Comparison of ENCODE assay signal across 29 mouse cellular contexts in genomic region chr12:105852798-105853197, GRCm38 (mm10).
DNase-seq lines count a peak whose midpoint lies in the region; ATAC-seq and TF ChIP-seq lines count a peak whose summit lies in the region.
"Had no signal": no experiment of that assay in that cellular context is flagged by ENCODE, and none has a peak within 500 bp of the region (broad histone marks: within the 10 kb centered on the region; RNA-seq: fewer than 3 reads in every experiment).

No protein-coding gene starts in this region.

- TF ChIP-seq CTCF in hindbrain, postnatal 0 days (IDR thresholded peaks at IDR 0.05; ENCODE audit: low read depth) = no peak

- H3K4me1 ChIP-seq in forebrain, embryonic 10.5 days = peaks cover 45% of the 10 kb centered on the region
- peaks cover 30% of the 10 kb centered on the region for H3K4me1 ChIP-seq in forebrain, embryonic 16.5 days (replicated peaks; ENCODE audit: control insufficient read depth, insufficient read depth, low read length)
- H3K4me1 ChIP-seq in hindbrain, embryonic 12.5 days = peaks cover 39% of the 10 kb centered on the region
- H3K4me1 ChIP-seq in hindbrain, postnatal 0 days (ENCODE audit: insufficient read depth, low read length) = no peaks in the 10 kb centered on the region
- 0 out of 2 replicates have a peak, but pooled peaks cover 2% of the 10 kb centered on the region for H3K4me1 ChIP-seq in neural tube, embryonic 11.5 days (ENCODE audit: control insufficient read depth, insufficient read depth, low read length)
- H3K4me1 ChIP-seq: liver, embryonic 15.5 days had no signal

- H3K4me3 ChIP-seq in forebrain, embryonic 10.5 days = no peak overlapping the region
- H3K4me3 ChIP-seq in forebrain, embryonic 16.5 days (replicated peaks; ENCODE audit: low read length) = no peak overlapping the region
- H3K4me3 ChIP-seq in hindbrain, embryonic 12.5 days = no peak overlapping the region
- H3K4me3 ChIP-seq in hindbrain, postnatal 0 days (ENCODE audit: low read length) = no peak overlapping the region
- H3K4me3 ChIP-seq in neural tube, embryonic 11.5 days (ENCODE audit: low read depth, low read length) = no peak overlapping the region
- H3K4me3 ChIP-seq: gastrocnemius, adult 2 months; heart, adult 2 months; heart, embryonic 13.5 days; limb, embryonic 12.5 days; liver, embryonic 15.5 days; myocyte had no signal

- H3K4me2 ChIP-seq in forebrain, embryonic 16.5 days (ENCODE audit: low read length) = no peak overlapping the region
- H3K4me2 ChIP-seq in hindbrain, embryonic 12.5 days (replicated peaks) = no peak overlapping the region
- H3K4me2 ChIP-seq in hindbrain, postnatal 0 days (ENCODE audit: low read depth, low read length) = no peak overlapping the region
- H3K4me2 ChIP-seq in neural tube, embryonic 11.5 days (ENCODE audit: low read depth) = no peak overlapping the region
- H3K4me2 ChIP-seq: heart, embryonic 13.5 days; limb, embryonic 12.5 days; liver, embryonic 15.5 days; lung, embryonic 14.5 days had no signal

- H3K36me3 ChIP-seq in forebrain, embryonic 10.5 days (replicated peaks) = no peaks in the 10 kb centered on the region
- H3K36me3 ChIP-seq in forebrain, embryonic 16.5 days (ENCODE audit: control insufficient read depth, insufficient read depth) = no peaks in the 10 kb centered on the region
- no peaks in the 10 kb centered on the region for H3K36me3 ChIP-seq in hindbrain, embryonic 12.5 days
- no peaks in the 10 kb centered on the region for H3K36me3 ChIP-seq in hindbrain, postnatal 0 days (ENCODE audit: insufficient read depth, low read length)
- no peaks in the 10 kb centered on the region for H3K36me3 ChIP-seq in neural tube, embryonic 11.5 days (ENCODE audit: control insufficient read depth, insufficient read depth, low read length)
- H3K36me3 ChIP-seq: heart, embryonic 13.5 days; limb, embryonic 12.5 days; liver, embryonic 15.5 days had no signal

- H3K9ac ChIP-seq in forebrain, embryonic 16.5 days (replicated peaks; ENCODE audit: low read depth, low read length) = no peak overlapping the region
- no peak overlapping the region for H3K9ac ChIP-seq in hindbrain, embryonic 12.5 days
- no peak overlapping the region for H3K9ac ChIP-seq in hindbrain, postnatal 0 days (replicated peaks; ENCODE audit: low read length)
- no peak overlapping the region for H3K9ac ChIP-seq in neural tube, embryonic 11.5 days (ENCODE audit: low read length)
- H3K9ac ChIP-seq: heart, embryonic 13.5 days; limb, embryonic 12.5 days; liver, embryonic 15.5 days; lung, embryonic 14.5 days had no signal

- no peaks in the 10 kb centered on the region for H3K27me3 ChIP-seq in forebrain, embryonic 10.5 days (ENCODE audit: poor library complexity, severe bottlenecking)
- no peaks in the 10 kb centered on the region for H3K27me3 ChIP-seq in forebrain, embryonic 16.5 days (replicated peaks; ENCODE audit: control insufficient read depth, insufficient read depth, low read length)
- no peaks in the 10 kb centered on the region for H3K27me3 ChIP-seq in hindbrain, embryonic 12.5 days
- H3K27me3 ChIP-seq in hindbrain, postnatal 0 days (ENCODE audit: insufficient read depth, low read length) = no peaks in the 10 kb centered on the region
- H3K27me3 ChIP-seq in neural tube, embryonic 11.5 days (ENCODE audit: control insufficient read depth, insufficient read depth, low read length) = no peaks in the 10 kb centered on the region
- H3K27me3 ChIP-seq: heart, embryonic 13.5 days; limb, embryonic 12.5 days; liver, embryonic 15.5 days had no signal

- no peaks in the 10 kb centered on the region for H3K9me3 ChIP-seq in forebrain, embryonic 10.5 days
- H3K9me3 ChIP-seq in forebrain, embryonic 16.5 days (ENCODE audit: control insufficient read depth, low read length) = no peaks in the 10 kb centered on the region
- H3K9me3 ChIP-seq in hindbrain, embryonic 12.5 days (replicated peaks) = no peaks in the 10 kb centered on the region
- H3K9me3 ChIP-seq in hindbrain, postnatal 0 days (ENCODE audit: low read length) = no peaks in the 10 kb centered on the region
- H3K9me3 ChIP-seq in neural tube, embryonic 11.5 days (ENCODE audit: control insufficient read depth, low read length) = no peaks in the 10 kb centered on the region
- H3K9me3 ChIP-seq: G1E; heart, embryonic 13.5 days; limb, embryonic 12.5 days; liver, embryonic 15.5 days had no signal

- WGBS in forebrain, embryonic 10.5 days = 56% methylated on average over 7 of the region's 7 CpGs
- 40% methylated on average over 7 of the region's 7 CpGs for WGBS in forebrain, embryonic 16.5 days
- 45% methylated on average over 7 of the region's 7 CpGs for WGBS in hindbrain, embryonic 12.5 days
- WGBS in hindbrain, postnatal 0 days = 43% methylated on average over 7 of the region's 7 CpGs
- WGBS in neural tube, embryonic 11.5 days = 59% methylated on average over 7 of the region's 7 CpGs

- intact Hi-C loops in left cerebral cortex, postnatal 14 days (cut with DNase I) = no loop called here

- ATAC-seq in forebrain, embryonic 16.5 days = no peak
- ATAC-seq in hindbrain, embryonic 12.5 days (ENCODE audit: low FRiP score) = peak; percentile 57
- no peak for ATAC-seq in hindbrain, postnatal 0 days
- ATAC-seq in neural tube, embryonic 11.5 days (ENCODE audit: insufficient read depth, low FRiP score, low TSS enrichment) = peak; percentile 21; the same call in 1 of the 2 replicates
- ATAC-seq: inflammation-experienced regulatory T-cells, adult 6 months had no signal

- H3K27ac ChIP-seq in forebrain, embryonic 10.5 days = peak overlapping the region; percentile 15; the same call in 1 of the 2 replicates
- no peak overlapping the region for H3K27ac ChIP-seq in forebrain, embryonic 16.5 days (ENCODE audit: low read length)
- H3K27ac ChIP-seq in hindbrain, embryonic 12.5 days = no peak overlapping the region
- H3K27ac ChIP-seq in hindbrain, postnatal 0 days = no peak overlapping the region
- H3K27ac ChIP-seq in neural tube, embryonic 11.5 days (ENCODE audit: low read depth, low read length) = no peak overlapping the region
- H3K27ac ChIP-seq: gastrocnemius, adult 2 months; heart, adult 2 months; heart, embryonic 13.5 days; limb, embryonic 12.5 days; liver, embryonic 15.5 days had no signal

- DNase-seq in forebrain, embryonic 10.5 days (ENCODE audit: extremely low spot score, low spot score) = no peak
- DNase-seq in hindbrain, postnatal 0 days (ENCODE audit: low spot score) = no peak
- DNase-seq in neural tube, embryonic 11.5 days (ENCODE audit: low spot score) = no peak
- DNase-seq in neural tube, embryonic 10.5 days (ENCODE audit: extremely low spot score, low spot score) = no peak
- DNase-seq in left cerebral cortex, postnatal 14 days (ENCODE audit: low spot score in 2 of 2) = no peak
- DNase-seq in layer of hippocampus, postnatal 10 days (ENCODE audit: low spot score in 2 of 2) = no peak
- DNase-seq: adrenal gland, adult 8-10 months; cerebellum, adult 11 months; cerebellum, adult 9-10 months; cerebellum, postnatal 36 days; gastrocnemius, adult 2 months; gastrocnemius, postnatal 36 days; heart, adult 2 months; heart, postnatal 10 days; kidney, adult 11 months; kidney, postnatal 14 days; layer of hippocampus, adult 9-11 months; lung, embryonic 14.5 days; lung, postnatal 14 days; thymus, adult 2 months; thymus, postnatal 36 days had no signal

Comparison
In these comparisons a context has a peak if more than half of its experiments do, and no peak if none do; other contexts are left out.
1. ATAC-seq: peak in hindbrain, embryonic 12.5 days (single experiment) and neural tube, embryonic 11.5 days (single experiment); none in forebrain, embryonic 16.5 days (single experiment) and hindbrain, postnatal 0 days (single experiment).